Mouse (Mus musculus) embryonic facial prominence, embryonic 11.5 days (tissue): ENCODE data around the gene Dlg1. TPM values are rescaled to one million over a fixed set of nuclear protein-coding genes. Genes with fewer than 3 reads are reported as not detected.

Experiments
- ATAC-seq: fragments of 200-750 bp; cut with Nextera tagmentation; replicated peaks from 2 replicates; pipeline ENCODE4 v1.8.0; 2017; ENCODE audit warnings: low read depth; ENCODE audit not compliant: insufficient number of reproducible peaks, low FRiP score, low TSS enrichment
- DNase-seq: peaks from one replicate; pipeline ENCODE4 v3.0.0-alpha.2; 2015; ENCODE audit warnings: low spot score
- H3K27ac ChIP-seq: fragments of 300-500 bp; sonication (generic); replicated peaks from 2 replicates; pipeline ENCODE4 v1.5.1; 2014; ENCODE audit warnings: mild to moderate bottlenecking, low read depth, low read length, control low read depth
- H3K27me3 ChIP-seq: fragments of 300-500 bp; sonication (generic); 2 replicates; pipeline ENCODE4 v1.6.1; 2014; ENCODE audit warnings: mild to moderate bottlenecking, low read length, moderate library complexity, mixed read lengths; ENCODE audit not compliant: control insufficient read depth, insufficient read depth
- H3K36me3 ChIP-seq: fragments of 300-500 bp; sonication (generic); replicated peaks from 2 replicates; pipeline ENCODE4 v1.6.1; 2014; ENCODE audit warnings: low read depth, mild to moderate bottlenecking, low read length, moderate library complexity, mixed read lengths; ENCODE audit not compliant: control insufficient read depth, insufficient read depth
- H3K4me1 ChIP-seq: fragments of 300-500 bp; sonication (generic); 2 replicates; pipeline ENCODE4 v1.6.1; 2014; ENCODE audit warnings: low read length, mixed read lengths; ENCODE audit not compliant: control insufficient read depth, insufficient read depth
- H3K4me2 ChIP-seq: fragments of 300-500 bp; sonication (generic); 2 replicates; pipeline ENCODE4 v1.6.1; 2014; ENCODE audit warnings: low read depth, mild to moderate bottlenecking, control low read depth, low read length, moderate library complexity
- H3K4me3 ChIP-seq: fragments of 300-500 bp; sonication (generic); 2 replicates; pipeline ENCODE4 v1.5.1; 2014; ENCODE audit warnings: low read depth, low read length, control low read depth
- H3K9ac ChIP-seq: fragments of 300-500 bp; sonication (generic); replicated peaks from 2 replicates; pipeline ENCODE4 v1.6.1; 2014; ENCODE audit warnings: mild to moderate bottlenecking, control low read depth, low read length
- H3K9me3 ChIP-seq: fragments of 300-500 bp; sonication (generic); replicated peaks from 2 replicates; pipeline ENCODE4 v1.6.1; 2016; ENCODE audit warnings: mild to moderate bottlenecking, low read length, inconsistent platforms, mixed read lengths; ENCODE audit not compliant: control insufficient read depth
- WGBS: fragments of 180-500 bp; shearing (Covaris S2); extraction: QIAGEN DNeasy Blood & Tissue Kit; methylation state at CpG from one replicate; pipeline ENCODE4 v1.1.7; 2014; 5-methylcytosine and 5-hydroxymethylcytosine counted together
- polyA plus RNA-seq: library from polyadenylated mRNA; unstranded; fragments of >200 nt; fragmentation: Nextera tagmentation; extraction: Ambion mirVana; gene quantifications from 2 replicates; pipeline ENCODE4 v1.2.1, GENCODE M21; 2014

The Dlg1 gene
- 29.0 and 31.1 TPM in 2 replicates for polyA plus RNA-seq

DNA sequence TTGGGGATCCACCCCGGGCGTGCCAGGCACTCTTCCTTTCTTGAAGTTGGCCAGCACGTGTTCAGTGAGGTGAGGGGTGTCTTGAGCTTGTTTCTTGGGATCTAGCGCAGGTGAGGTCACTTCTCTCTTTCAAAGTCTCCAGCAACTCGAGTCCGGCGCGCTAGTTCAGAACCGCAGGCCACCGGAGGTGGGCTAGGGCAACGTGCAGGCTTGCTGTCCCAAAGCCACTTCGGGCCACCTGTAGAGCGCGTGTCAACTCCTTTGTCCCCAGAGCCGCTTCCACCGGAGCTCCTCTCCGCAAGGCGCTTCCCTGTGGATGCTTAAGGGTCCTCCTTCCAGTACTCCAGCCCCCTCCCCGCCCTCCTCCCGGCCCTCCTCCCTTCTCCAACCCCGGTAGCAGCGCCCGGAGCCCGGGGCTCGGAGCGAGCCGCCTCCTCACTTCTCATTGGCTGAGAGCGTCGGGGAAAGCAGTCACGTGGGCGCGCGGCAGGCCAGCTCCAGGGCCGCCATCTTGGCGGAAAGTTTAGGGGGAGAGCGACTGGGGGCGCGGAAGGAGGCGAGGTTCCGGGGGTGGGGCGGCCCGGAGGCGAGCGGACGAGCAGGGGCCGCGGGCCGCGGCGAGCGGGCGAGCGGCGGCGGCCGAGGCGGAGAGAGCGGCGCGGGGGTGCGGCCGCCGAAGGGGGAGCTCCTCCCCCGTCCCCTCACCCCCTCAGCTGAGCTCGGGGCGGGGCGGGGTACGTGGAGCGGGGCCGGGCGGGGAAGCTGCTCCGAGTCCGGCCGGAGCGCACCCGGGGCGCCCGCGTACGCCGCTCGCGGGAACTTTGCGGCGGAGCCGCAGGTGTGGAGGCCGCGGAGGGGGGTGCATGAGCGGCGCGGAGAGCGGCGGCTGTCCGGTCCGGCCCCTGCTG is at the start of gene Dlg1:
TSS of gene Dlg1 (plus strand) at position 65 of the 908 bp plus-strand sequence.
- peak within 1 kb of the TSS; percentile 96 for H3K4me3 ChIP-seq
- H3K9ac ChIP-seq: peak within 1 kb of the TSS; percentile 90
- ATAC-seq (peak; percentile 97), DNase-seq (peak; percentile 95)
- no peaks in the 10 kb centered on the region for H3K9me3 ChIP-seq
- H3K4me2 ChIP-seq: peak within 1 kb of the TSS; percentile 72
- H3K27ac ChIP-seq: peak within 1 kb of the TSS; percentile 90
- H3K27me3 ChIP-seq: no peaks in the 10 kb centered on the region
- no peaks in the 10 kb centered on the region for H3K4me1 ChIP-seq
- WGBS: 0% methylated on average over 60 of the region's 95 CpGs
- H3K36me3 ChIP-seq: no peaks in the 10 kb centered on the region

- ATAC-seq (no peak), DNase-seq (no peak)
- Histone ChIP-seq H3K4me3 (no peak overlapping the region), H3K4me2 (no peak overlapping the region), H3K4me1 (peaks cover 4% of the 10 kb centered on the region), H3K27ac (no peak overlapping the region), H3K27me3 (no peaks in the 10 kb centered on the region), H3K9me3 (no peaks in the 10 kb centered on the region), H3K36me3 (no peaks in the 10 kb centered on the region), H3K9ac (no peak overlapping the region)
- WGBS: 82% methylated on average over 2 of the region's 2 CpGs
Observed at GRCm38 (mm10) chr16:31616382-31616781, 46.9 kb upstream of the Dlg1 start.

DNA sequence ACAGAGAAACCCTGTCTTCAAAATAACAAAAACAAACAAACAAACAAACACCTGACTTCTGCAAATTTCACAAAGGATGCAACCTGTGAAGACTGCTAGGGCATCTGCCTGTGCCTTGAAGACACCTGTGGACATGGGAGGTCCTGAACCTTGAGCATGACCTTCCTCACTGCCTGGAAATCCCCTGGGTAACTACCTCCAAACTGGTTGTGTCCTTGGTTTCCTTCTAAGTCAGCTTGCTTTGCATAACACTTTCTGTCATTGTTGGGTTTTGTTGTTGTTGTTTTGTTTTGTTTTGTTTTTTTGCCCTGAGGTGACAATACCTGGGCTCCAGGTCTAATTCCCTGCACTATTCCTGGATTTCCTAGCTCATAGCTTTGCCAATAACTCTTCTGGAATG is 46.1 kb upstream of the Dlg1 start:
- Histone ChIP-seq H3K9ac (no peak overlapping the region), H3K4me1 (peaks cover 4% of the 10 kb centered on the region), H3K9me3 (no peaks in the 10 kb centered on the region), H3K27me3 (no peaks in the 10 kb centered on the region), H3K36me3 (no peaks in the 10 kb centered on the region), H3K4me2 (no peak overlapping the region), H3K27ac (no peak overlapping the region), H3K4me3 (no peak overlapping the region)
- DNase-seq: no peak
- no peak for ATAC-seq

DNA sequence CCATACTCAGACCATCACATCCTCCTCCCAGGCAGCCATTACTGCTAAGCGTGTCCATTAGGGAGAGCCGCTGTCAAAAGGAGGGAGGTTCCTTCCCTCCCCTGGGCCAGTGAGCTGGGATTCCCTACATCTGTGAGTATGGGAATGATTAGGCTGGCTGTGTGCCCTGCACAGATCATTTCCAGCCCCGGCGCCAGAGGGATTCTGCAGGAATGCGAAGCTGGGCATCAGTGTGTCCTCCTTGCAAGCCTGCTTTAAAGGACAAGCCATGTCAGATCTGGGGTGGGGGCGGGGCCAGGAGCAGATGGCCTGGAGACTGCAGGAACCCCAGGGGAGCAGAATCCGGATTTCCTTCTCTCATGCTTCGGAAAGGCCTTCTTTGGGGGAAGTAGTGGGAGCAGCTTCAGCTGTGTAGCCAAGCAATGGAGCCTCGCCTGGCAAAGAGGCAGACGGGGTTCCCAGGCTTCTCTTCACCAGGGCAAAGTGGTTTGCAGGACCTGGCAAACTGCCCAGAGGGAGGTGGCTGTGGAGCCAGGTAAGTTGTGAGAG is 45.3 kb upstream of the Dlg1 start:
- Histone ChIP-seq H3K4me1 (peaks cover 4% of the 10 kb centered on the region), H3K4me3 (no peak overlapping the region), H3K27ac (no peak overlapping the region; the same call in 1 of the 2 replicates), H3K36me3 (no peaks in the 10 kb centered on the region), H3K9ac (peak overlapping the region; percentile 15; the same call in 1 of the 2 replicates), H3K4me2 (peak overlapping the region; percentile 6; the same call in 1 of the 2 replicates), H3K9me3 (no peaks in the 10 kb centered on the region), H3K27me3 (no peaks in the 10 kb centered on the region)
- peak; percentile 91 for DNase-seq
- ATAC-seq: peak; percentile 87
- WGBS: 10% methylated on average over 10 of the region's 10 CpGs

GRCm38 (mm10) chr16:31618671-31619070 is 44.6 kb upstream of the Dlg1 start:
- WGBS: 67% methylated on average over 9 of the region's 9 CpGs
- Histone ChIP-seq H3K4me2 (peak overlapping the region; percentile 2; the same call in 1 of the 2 replicates), H3K4me1 (peaks cover 4% of the 10 kb centered on the region), H3K27me3 (no peaks in the 10 kb centered on the region), H3K9me3 (no peaks in the 10 kb centered on the region), H3K9ac (peak overlapping the region; percentile 41), H3K4me3 (no peak overlapping the region), H3K27ac (no peak overlapping the region), H3K36me3 (no peaks in the 10 kb centered on the region)
- DNase-seq (no peak), ATAC-seq (no peak)

- Histone ChIP-seq H3K9me3 (no peaks in the 10 kb centered on the region), H3K4me2 (no peak overlapping the region), H3K4me3 (no peak overlapping the region), H3K4me1 (peaks cover 4% of the 10 kb centered on the region), H3K27ac (no peak overlapping the region), H3K36me3 (no peaks in the 10 kb centered on the region), H3K27me3 (no peaks in the 10 kb centered on the region), H3K9ac (no peak overlapping the region)
- DNase-seq: no peak
- ATAC-seq: no peak
- 85% methylated on average over 6 of the region's 6 CpGs for WGBS
Observed at GRCm38 (mm10) chr16:31619675-31620335, 43.4 kb upstream of the Dlg1 start.

- Histone ChIP-seq H3K4me1 (peaks cover 4% of the 10 kb centered on the region), H3K4me2 (no peak overlapping the region), H3K9me3 (no peaks in the 10 kb centered on the region), H3K9ac (no peak overlapping the region), H3K27ac (no peak overlapping the region), H3K27me3 (no peaks in the 10 kb centered on the region), H3K4me3 (no peak overlapping the region), H3K36me3 (no peaks in the 10 kb centered on the region)
- ATAC-seq (no peak), DNase-seq (no peak)
- 94% methylated on average over 1 of the region's 1 CpGs for WGBS
Observed at GRCm38 (mm10) chr16:31622356-31622755, 40.9 kb upstream of the Dlg1 start.
